Mouse (Mus musculus) megakaryocyte, adult 5-6 weeks (primary cell): ENCODE measurements around the gene Cops2. TPM values are rescaled to one million over a fixed set of nuclear protein-coding genes. Genes with fewer than 3 reads are reported as not detected.

Experiments used
- ATAC-seq: 2 replicates; pipeline ENCODE4 v1.8.0; 2016; ENCODE audit warnings: mild to moderate bottlenecking, inconsistent platforms; ENCODE audit not compliant: poor library complexity, severe bottlenecking
- total RNA-seq, 2 experiments: library from RNA; stranded (forward) in 1 of 2; stranded (reverse) in 1 of 2; fragments of 153-499, 151-499 nt in 1 of 2; fragments of 221-1000, 200-1000 nt in 1 of 2; gene quantifications; 2 replicates each; pipeline versions ENCODE4 v1.2.3 to v1.2.4; 2015 to 2017

Gene Cops2
- total RNA-seq, 2 experiments from 2014 or later: 83.8 to 148 TPM

DNA sequence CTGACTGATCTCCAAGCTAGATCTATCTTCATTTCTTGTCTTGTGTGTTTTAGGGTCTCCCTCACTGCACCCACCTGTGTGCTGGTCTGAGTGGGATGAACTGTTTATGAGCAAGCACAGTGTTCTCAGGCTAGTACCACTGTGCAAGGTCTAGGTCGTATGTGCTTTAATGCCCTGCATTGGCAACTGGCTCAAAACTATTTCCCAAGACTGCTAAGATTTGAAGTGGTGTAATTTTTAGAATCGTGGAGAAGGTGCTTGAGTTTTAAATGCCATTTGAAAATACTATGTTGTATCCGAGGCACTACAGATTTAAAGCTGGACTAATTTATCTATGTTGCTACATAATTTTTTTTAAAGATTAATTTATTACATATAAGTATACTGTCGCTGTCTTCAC is 31.0 kb downstream of the Cops2 start:
- ATAC-seq: no peak

DNA sequence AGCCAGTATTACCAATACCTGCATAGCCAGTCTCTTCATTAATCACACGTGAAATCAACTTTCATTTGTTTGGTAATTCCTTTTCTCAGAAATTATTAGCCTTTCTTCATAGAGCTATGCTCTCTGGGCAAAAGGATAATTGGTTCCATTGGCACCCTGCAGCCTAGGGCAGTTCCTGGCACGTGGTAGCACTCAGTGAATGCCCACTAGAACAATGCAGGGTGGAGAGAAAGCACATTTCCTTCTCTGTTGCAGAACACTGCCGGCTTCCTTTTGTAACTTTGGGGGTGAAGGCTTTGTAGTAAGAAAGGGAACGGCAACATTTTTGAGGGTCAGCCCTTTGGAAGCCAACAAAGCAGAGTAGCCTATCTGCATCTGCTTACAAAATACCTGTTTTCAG is 32.7 kb downstream of the Cops2 start:
- ATAC-seq: no peak

DNA sequence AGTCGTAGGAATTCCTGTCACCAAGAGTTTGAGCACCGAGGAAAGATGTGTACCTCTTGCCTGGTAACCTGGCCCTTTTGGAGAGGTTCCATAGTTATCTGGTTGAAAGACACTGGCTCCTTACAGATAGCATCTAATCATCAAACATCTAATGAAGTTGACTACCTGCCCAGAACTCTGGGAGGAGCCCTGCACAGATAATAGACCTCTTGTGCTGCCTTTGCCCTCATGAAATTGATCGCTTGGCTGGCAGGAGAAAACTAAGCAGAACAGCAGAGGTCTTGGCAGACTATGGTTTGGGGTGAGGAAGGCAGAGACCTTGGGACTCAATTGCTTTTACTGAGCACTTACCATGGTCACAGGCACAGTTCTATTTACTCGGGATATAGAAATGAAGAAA is 38.5 kb downstream of the Cops2 start:
- no peak for ATAC-seq

DNA sequence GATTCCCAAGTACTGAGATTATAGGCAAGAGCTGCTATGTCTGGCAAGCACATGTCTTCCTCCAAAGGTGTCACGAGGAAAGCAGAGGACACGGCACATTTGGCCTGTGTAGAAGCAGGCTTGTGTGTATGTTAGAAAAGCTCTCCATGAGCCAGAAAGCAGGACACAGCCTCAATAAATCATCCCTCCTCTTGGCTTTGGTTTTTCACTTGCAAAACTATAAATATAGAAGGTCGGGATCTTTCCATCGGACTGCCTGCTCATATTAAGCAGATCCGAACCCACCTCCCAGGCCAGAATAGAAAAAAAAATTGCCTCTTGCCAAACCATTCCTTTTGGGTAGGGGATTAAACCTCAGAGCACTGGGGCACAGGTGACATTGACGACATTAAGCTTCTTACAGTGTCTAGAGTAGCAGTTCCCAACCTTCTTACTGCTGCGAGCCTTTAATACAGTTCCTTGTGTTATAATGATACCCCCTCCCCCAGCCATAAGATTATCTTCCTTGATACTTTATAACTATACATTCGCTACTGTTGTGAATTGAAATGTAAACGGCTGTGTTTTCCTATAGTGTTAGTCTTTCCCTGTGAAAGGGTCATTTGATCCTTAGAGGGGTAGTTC is 44.9 kb downstream of the Cops2 start:
- ATAC-seq: no peak

DNA sequence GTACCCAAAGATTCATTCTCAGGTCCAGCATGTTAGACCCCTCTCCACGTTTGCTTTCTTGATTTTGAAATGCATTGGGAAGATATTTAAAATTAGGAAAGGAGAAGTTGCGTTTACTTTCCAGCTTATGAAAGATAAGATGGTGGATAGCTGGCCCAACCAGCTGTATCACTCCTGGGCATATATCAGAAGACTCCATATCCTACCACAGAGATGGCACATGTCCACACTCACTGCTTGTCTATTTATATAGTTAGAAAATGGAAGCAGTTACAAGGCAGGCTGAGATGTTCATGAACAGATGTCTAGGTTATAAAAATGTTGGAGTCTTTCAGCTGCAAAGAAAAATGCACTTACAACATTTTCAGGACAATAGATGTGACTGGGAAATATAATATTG is 47.6 kb downstream of the Cops2 start:
- no peak for ATAC-seq

DNA sequence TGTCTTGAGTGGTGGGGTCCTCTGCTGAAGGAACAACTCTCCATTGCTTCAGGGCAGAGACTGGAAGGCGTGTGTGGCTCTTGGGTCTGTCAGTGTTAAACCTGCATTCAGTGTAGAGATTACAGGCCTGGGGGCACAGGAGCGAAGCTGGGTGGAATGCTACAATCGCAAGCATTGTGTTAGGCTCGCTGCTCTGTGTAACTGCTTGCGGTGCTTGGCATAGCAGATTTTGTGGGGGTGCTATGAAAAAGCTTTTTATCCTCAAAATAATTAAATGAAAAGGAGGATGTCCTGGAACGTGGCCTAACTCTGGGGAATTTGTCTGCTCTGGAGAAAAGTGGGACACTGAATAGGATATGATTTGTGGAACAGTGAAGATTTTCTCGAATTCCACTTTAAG is 49.4 kb downstream of the Cops2 start:
- ATAC-seq: no peak

DNA sequence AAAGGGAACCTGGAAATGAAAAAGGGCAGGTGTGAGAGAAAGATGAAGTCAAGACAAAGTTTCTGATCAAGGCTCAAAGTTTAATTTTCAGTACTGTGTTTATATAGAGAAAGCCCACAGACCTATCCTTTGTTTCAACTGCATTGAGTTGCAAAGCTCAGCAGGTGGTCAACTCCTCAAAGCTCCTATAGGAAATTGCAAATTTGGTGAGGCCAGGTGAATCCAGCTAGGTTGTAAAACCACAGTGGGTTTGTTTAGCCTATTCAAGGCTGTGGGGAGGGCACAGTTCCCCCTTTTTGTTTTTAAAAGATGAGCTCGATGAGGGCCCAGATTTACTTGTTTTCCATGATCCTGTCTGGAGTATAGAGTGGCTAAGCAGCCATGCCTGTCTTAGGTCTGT is 53.1 kb downstream of the Cops2 start:
- ATAC-seq: no peak

DNA sequence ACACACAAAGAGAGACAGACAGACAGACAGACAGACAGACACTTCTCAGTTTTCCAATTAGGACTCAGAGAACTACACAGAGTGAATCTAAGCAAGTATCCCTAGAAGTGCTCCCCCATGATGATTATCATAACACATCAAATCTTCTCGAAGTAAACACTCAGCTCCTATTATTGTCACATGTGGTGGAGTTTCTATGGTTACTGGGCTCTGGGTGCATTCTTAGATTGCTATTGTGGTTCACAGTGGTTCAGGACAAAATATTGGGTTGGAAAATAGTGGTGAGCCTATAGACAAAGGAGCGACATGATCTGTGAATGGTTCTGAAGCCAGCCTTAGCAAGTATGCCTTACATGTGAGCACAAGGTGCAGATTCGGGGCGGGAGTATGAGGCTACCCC is 57.0 kb downstream of the Cops2 start:
- no peak for ATAC-seq

DNA sequence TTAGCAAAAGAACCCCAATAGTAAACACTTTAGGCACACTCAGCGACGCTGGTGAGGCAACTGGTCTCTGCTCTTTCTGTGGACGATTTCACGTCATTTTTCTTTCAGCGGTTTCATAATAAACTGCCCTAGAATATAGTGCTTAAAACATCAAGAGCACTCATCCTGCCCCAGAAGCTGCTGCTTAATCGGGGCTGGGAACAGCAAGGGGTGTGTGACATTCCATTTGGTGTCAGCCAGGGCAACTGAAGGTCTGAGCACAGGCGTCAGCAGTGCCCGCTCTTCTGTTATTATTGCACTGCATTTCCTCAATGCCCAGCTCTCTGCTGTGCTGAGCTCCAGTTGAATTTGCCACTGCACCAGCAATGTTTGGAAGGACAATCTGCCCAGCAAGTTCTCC is 57.9 kb downstream of the Cops2 start:
- no peak for ATAC-seq

DNA sequence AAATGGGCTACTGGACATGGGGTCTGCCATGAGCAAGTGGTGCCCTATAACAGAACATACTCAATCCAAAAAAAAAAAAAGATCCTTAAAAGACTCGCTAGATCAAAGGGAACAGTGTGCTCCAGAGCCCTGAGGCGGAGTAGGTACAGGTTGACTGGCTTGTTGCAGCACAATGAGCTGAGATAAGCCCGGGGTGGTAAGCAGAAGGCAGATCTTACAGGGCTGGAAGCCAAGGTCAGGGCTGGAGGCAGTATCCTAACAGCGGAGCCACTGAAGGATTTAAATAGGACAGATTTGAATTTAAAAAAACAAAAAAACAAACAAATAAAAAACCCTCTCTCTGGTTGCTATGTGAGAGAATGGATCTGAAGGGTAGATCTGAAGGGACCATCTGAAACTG is 58.5 kb downstream of the Cops2 start:
- no peak for ATAC-seq

DNA sequence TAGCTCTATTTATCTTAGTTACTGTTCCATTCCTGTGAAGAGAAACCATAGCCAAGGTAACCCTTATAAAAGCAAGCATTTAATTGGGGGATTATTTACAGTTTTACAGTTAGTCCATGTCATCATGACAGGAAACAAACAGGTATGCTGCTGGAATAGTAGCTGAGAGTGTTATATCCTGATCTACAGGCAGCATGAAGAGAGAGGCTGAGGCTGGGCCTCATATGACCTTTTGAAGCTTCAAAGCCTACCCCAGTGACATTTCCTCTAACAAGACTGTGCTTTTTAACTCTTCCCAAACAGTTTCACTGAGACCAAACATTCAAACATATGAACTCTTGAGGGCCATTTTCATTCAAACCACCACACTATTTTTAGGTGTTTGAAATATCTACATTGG is 61.1 kb downstream of the Cops2 start:
- no peak for ATAC-seq

DNA sequence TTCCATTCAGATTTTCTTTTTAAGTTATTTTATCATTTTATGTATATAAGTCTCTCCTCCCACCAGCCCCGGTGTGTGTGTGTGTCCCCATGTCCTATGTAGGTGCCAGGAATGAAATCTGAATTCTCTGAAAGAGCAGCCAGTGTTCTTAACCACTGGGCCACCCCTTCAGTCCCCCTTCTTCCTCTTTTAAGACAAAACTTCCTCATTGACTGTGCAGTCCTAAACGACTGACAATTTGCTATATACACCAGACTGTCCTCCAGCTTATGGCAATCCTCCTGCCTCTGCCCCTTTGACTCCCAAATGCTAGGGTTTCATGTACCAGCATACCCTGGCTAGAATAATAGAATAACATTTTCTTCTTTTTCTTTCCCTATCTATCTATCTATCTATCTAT is 63.8 kb downstream of the Cops2 start:
- ATAC-seq: peak; percentile 55

DNA sequence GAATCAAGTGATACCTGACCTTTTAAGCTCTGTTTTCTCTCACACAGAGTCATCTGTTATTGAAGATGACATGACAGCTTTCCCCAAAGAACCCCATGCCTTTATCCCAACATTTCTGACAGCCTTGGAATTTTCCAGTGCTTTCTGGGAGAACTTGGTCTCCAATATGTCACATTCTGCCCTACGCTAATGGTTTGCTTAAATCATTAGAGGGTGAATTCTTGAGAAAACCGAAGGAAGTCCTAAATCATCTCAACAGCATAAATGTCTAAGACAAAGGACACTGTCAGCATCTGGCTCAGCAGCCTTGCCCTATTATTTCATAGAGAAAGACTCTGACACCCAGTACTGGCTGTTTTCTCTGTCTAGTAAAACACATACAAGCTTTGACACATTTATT is 64.8 kb downstream of the Cops2 start:
- ATAC-seq: no peak

DNA sequence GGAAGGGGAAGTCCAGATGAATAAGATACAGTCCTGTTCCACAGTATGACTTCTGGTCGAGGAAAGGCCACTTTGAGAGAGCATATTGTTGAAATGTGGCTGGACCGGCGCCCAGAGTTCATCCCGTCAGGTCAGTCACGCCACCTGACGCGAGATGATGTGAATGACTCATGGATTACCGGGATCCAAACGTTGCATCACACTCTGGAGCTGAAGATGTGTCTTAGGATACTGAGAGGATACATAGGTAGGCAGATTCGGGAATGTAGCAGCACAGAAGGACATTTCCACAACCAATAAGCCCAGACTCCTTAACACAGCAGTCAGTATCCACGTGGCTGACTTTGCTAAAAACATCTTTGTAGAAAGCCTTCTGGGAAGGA is 66.1 kb downstream of the Cops2 start:
- no peak for ATAC-seq

DNA sequence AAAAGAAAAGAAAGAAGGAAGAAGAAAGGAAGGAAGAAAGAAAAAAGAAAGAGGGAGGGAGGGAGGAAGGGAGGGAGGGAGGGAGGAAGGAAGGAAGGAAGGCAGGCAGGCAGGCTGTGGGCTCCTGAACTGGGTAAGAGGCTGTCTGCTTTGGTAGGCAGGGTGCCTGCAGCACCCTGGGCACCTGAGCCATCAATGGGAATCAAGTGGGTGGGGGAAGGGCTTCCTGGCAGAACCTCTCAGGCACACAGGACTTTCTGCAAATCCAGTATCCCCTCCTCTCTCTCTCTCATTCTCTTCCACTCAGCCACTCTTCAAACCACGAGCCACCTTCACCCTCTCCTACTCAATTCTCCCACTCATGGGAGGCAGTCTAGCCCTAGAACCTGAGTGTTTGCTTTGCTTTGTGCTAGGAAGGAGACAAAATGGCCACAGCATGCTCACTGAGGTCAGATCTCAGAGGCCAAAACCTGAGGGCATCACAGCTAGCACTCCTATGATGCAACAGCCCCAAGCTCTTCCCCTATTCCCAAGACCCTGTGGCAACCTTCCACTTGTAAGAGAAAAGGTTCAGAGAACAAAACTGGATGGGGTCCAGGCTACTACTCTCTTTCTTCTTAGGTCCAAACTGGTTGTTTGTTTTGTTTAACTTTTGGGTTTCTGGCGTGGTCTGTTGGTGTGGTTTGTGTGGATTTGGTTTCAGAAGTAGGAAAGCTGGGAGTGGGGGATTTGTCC is 66.6 kb downstream of the Cops2 start:
- peak; percentile 32 for ATAC-seq

DNA sequence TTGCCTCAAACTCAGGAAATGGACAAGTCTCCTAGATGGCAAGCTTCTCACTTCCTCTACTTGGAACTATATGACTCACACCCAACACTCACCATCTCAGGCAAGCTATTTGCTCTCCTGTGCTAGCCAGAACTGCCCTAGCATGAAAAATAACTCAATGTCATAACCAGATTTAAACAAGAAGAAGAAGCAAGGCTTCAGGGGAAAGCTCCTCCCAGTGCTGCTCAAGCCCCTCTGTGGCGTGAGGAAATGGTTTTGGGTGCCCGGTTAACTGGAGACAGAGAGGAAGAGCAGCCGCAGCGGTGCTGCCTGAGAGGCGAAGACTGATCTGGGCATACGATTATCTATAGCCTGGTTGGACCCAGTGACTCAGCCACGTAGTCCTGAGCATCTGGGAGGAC is 67.5 kb downstream of the Cops2 start:
- peak; percentile 84 for ATAC-seq

DNA sequence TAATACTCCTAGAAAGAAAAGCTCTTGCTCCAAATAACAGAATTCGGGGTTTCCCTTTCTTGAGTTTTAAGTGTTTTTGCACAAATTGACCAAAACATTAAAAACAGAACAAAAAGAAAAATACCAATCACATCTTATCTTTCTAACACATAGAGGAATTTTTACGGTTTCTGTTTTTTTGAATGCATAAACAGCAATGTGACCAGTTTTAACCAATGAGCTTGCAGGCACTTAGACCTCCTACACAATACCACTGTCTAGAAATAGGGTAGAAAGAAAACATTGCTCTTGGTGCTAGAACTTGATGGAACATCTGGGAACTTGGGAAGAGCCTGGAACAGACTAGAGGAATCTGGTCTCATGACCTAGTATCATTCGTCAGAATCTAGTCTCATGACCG is 68.7 kb downstream of the Cops2 start:
- ATAC-seq: no peak

DNA sequence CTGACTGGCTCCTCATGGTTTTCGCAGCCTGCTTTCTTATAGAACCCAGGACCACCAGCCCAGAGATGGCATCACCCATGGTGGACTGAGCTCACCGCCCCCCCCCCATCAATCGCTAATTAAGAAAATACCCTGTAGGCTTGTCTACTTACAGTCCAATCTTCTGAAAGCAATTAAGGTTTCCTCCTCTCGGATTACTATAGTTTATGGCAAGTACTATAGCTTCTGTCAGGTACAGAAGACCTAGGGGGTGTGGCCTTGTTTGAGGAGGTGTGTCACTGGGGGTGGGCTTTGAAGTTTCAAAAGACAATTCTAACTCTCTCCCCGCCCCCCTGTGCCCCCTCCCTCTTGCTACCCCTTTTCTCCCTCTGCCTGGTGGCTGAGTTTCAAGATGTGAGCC is 69.7 kb downstream of the Cops2 start:
- ATAC-seq: no peak

DNA sequence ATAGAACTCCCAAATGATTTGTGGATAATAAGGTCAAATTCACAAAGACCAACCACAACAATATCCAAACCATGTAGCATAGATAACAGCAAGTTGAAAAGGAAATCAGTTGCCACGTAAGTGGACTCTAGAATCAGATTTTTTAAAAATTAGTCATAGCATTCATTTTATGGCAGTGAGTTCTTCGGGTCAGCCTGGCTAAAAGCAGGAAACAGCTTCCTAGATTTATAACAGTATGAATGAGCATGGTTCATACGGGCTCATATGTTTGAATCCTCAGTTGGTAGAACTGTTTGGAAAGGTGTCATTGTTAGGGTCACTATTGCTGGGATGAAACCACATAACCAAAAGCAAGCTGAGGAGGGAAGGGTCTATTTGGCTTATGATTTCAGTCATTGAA is 70.2 kb downstream of the Cops2 start:
- ATAC-seq: no peak

DNA sequence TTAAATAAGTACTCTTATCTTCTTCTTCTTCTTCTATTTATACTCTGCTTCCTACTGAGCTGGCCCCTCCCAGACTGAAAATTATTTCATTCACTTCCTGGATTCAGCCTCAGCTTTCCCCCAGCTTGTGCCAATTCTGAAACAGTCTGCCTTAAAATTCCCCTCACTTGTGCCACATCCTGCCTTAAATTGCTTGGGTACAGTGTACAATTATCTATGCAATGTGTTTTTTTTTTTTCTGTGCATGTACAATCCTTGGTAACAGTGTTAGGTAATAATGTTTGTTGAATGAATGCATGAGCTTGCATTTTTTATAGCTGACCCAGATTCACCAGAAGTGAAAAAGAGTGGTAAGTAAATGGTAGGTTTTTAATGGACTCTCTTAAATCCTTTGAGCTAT is 70.6 kb downstream of the Cops2 start:
- ATAC-seq: no peak

DNA sequence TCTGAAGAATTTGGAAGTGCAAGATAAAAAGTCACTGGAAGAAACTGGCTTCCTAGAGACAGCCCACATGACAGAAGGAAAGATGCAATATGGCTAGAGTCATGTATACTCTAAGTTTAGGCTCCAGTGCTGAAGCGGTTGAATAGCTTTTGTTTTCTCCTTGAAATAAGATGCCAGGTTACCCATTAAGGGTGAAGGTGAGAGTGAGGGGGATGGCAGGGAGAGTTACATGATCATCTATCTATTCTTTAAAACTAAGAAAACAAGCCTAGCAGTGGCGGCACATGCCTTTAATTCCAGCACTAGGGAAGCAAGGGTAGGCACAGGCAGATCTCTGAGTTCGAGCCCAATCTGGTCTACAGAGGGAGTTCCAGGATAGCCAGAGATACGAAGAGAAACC is 73.9 kb downstream of the Cops2 start:
- no peak for ATAC-seq

DNA sequence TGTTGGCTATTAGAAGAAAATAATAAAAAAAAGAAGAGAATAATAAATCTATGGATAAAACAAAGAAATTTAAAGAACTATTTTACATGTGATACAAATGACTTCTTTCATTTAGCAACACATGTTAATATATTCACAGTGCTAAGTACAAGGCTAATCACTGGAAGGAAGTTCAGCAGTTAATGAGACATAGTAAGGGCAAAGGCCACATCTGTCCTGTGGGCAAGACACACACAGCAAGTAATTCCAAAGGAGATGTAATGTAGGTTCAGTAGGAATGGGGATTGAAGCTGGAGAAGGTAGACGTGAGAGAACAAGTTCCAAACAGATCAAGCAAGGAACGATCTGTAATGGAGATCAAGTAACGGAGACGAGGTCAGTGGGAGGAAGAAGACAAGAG is 74.5 kb downstream of the Cops2 start:
- ATAC-seq: no peak

DNA sequence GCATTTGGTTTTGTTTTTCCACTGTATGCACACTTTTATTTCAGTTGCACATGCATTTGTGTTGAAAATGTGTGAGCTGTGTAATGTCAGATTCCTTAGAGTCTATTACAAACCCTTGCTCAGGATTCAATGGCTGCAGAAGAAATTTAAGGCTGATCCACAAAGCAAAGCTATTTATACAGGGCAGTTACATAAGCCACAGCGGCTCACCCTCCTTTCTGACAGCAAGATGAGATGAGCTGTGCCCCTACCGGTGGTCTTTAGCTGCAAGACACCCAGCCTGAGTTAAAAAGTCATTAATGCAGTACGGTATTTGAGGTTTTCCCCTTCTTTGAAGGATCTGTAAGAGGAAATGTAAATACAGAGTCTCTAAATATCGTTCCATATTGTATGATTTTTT is 75.1 kb downstream of the Cops2 start:
- no peak for ATAC-seq
